Mouse (Mus musculus): ENCODE data around the gene Kmt2b. TPM values are rescaled to one million over a fixed set of nuclear protein-coding genes. Genes with fewer than 3 reads are reported as not detected.

The Kmt2b gene
- total and polyA plus RNA-seq, 3 experiments, result 8.4 to 32.8 (median 17.2) TPM

DNA sequence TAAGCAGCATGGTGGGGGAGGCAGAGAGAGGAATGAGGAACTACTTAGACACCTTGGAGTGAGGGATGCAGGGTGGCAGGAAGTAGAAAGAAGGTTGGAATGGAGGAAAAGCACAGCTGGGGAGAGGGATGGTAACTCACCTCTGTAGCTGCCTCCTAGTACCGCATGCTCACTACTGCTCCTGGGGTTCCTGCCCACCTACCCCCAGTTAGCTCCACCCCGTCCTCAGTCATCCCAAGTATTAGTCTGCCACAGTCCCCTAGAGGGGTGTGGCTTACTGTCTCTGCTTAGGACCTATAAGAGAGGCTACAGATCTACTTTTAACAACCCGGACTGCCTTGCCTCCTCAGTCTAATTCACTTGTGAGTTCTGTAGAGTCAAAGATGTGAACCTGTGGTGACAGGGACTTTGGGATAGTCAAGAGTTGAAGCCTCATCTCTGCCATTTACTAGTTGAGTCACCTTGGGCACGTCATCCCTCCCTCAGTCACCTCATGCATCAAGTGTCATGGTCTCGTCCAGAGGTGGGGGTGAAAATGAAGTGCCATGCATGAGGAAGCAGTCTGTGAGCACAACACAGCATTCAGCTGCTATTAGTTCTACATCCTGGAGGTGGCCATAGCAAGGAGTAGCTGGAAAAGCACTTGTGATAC is 4.4 kb upstream of the Kmt2b start:
- Histone ChIP-seq H3K4me3 (replicated peaks in 1 of 3; ENCODE audit: low read depth in 2 of 3, low read length in 2 of 3, poor library complexity in 1 of 3) (peak overlapping the region; percentile 84 to 93 (median 89)), H3K4me1 (ENCODE audit: control insufficient read depth in 1 of 2, insufficient read depth in 2 of 2) (peaks cover 16 to 46% of the 10 kb centered on the region in 2 experiments), H3K79me2 (replicated peaks; ENCODE audit: control insufficient read depth, extremely low read depth, insufficient read depth, poor library complexity, severe bottlenecking) (peaks cover 39% of the 10 kb centered on the region), H3K9ac (ENCODE audit: insufficient read depth, low read depth) (peak overlapping the region; percentile 74), H3K27me3 (replicated peaks) (no peaks in the 10 kb centered on the region), H3K27ac (ENCODE audit: insufficient read depth, low read depth) (peak overlapping the region; percentile 100), H3K36me3 (replicated peaks in 1 of 2; ENCODE audit: control insufficient read depth in 1 of 2, insufficient read depth in 1 of 2, low read length in 1 of 2) (peaks cover 0 to 14% of the 10 kb centered on the region in 2 experiments), H3K9me3 (replicated peaks; ENCODE audit: low read length) (no peaks in the 10 kb centered on the region), H3K4me2 (ENCODE audit: insufficient read depth, low read depth, poor library complexity, severe bottlenecking) (peak overlapping the region; percentile 93)
- in situ Hi-C loops (cut with MboI; ENCODE audit: low pct_ligation_motif_present, low pct_unique_long_range_greater_than_20kb, low sequenced_read_pairs) (no loop called here), dilution Hi-C loops (cut with MboI; ENCODE audit: extremely low pct_ligation_motif_present, extremely low pct_unique_long_range_greater_than_20kb, low sequenced_read_pairs) (no loop called here)
- DNase-seq (ENCODE audit: extremely low read depth), result peak; percentile 94
- TF ChIP-seq ETS1 (conservative IDR thresholded peaks at IDR 0.05; ENCODE audit: low read depth, low read length) (peak; percentile 67), JUN (IDR thresholded peaks at IDR 0.05; ENCODE audit: insufficient read depth, low read depth, low read length) (peak; percentile 46; the same call in 1 of the 2 replicates), RAD21 (IDR thresholded peaks at IDR 0.05; ENCODE audit: low read depth, low read length) (no peak), MAZ (IDR thresholded peaks at IDR 0.05; ENCODE audit: low read depth, low read length) (no peak; the same call in 1 of the 2 replicates), USF1 (IDR thresholded peaks at IDR 0.05; ENCODE audit: low read depth, low read length) (no peak), POLR2A (IDR thresholded peaks at IDR 0.05; ENCODE audit: low read depth, low read length) (peak; percentile 85), NELFE (IDR thresholded peaks at IDR 0.05; ENCODE audit: low read depth, low read length) (peak; percentile 66), SMC3 (IDR thresholded peaks at IDR 0.05; ENCODE audit: low read depth, low read length) (no peak; the same call in 1 of the 2 replicates), ELF1 (IDR thresholded peaks at IDR 0.05; ENCODE audit: low read depth, low read length) (no peak; the same call in 1 of the 2 replicates), CHD2 (IDR thresholded peaks at IDR 0.05; ENCODE audit: low read length) (no peak), MAX (IDR thresholded peaks at IDR 0.05; ENCODE audit: low read length) (peak; percentile 64; the same call in 1 of the 2 replicates), GABPA (IDR thresholded peaks at IDR 0.05; ENCODE audit: insufficient replicate concordance, low read depth, low read length) (no peak), HCFC1 (IDR thresholded peaks at IDR 0.05; ENCODE audit: low read depth, low read length) (no peak), MAFK (IDR thresholded peaks at IDR 0.05; ENCODE audit: insufficient replicate concordance, low read length) (no peak), KAT2A (IDR thresholded peaks at IDR 0.05; ENCODE audit: insufficient replicate concordance, low read length) (no peak), ZKSCAN1 (IDR thresholded peaks at IDR 0.05; ENCODE audit: borderline replicate concordance, low read depth, low read length) (no peak), PAX5 (IDR thresholded peaks at IDR 0.05; ENCODE audit: low read length) (no peak), SIN3A (IDR thresholded peaks at IDR 0.05; ENCODE audit: low read length) (peak; percentile 36), ZNF384 (IDR thresholded peaks at IDR 0.05; ENCODE audit: low read depth, low read length) (no peak), TBP (conservative IDR thresholded peaks at IDR 0.05; ENCODE audit: low read depth, low read length) (peak; percentile 78), USF2 (conservative IDR thresholded peaks at IDR 0.05; ENCODE audit: low read depth, low read length) (no peak), UBTF (IDR thresholded peaks at IDR 0.05; ENCODE audit: low read depth, low read length) (no peak), BHLHE40 (IDR thresholded peaks at IDR 0.05; ENCODE audit: low read depth, low read length) (0 out of 2 replicates have a peak, but pooled peaks have one; percentile 26), IRF4 (IDR thresholded peaks at IDR 0.05; ENCODE audit: low read depth, low read length) (peak; percentile 26; the same call in 1 of the 2 replicates), CTCF (conservative IDR thresholded peaks at IDR 0.05 in 1 of 2, IDR thresholded peaks at IDR 0.05 in 1 of 2; ENCODE audit: low read depth in 2 of 2, low read length in 2 of 2) (peak in 1 of 2 experiments; percentile 4; a peak in 1 of 4 replicates), RCOR1 (conservative IDR thresholded peaks at IDR 0.05; ENCODE audit: low read depth, low read length) (no peak), TCF12 (IDR thresholded peaks at IDR 0.05; ENCODE audit: low read depth, low read length) (no peak), ZMIZ1 (IDR thresholded peaks at IDR 0.05; ENCODE audit: low read depth, low read length) (no peak), MXI1 (IDR thresholded peaks at IDR 0.05; ENCODE audit: low read depth, low read length) (no peak; the same call in 1 of the 2 replicates), MYC (IDR thresholded peaks at IDR 0.05; ENCODE audit: low read depth, low read length) (peak; percentile 64), NRF1 (IDR thresholded peaks at IDR 0.05; ENCODE audit: low read depth, low read length) (peak; percentile 63)
